Mouse (Mus musculus) heart, embryonic 11.5 days (tissue): ENCODE results near the gene Ankrd12. TPM values are rescaled to one million over a fixed set of nuclear protein-coding genes. Genes with fewer than 3 reads are reported as not detected.

ENCODE experiments used
- ATAC-seq: fragments of 200-750 bp; cut with Nextera tagmentation; replicated peaks from 2 replicates; pipeline ENCODE4 v1.8.0; 2017; ENCODE audit warnings: moderate library complexity; ENCODE audit not compliant: insufficient number of reproducible peaks, low FRiP score, low TSS enrichment
- H3K27ac ChIP-seq: fragments of 300-500 bp; sonication (generic); 2 replicates; pipeline ENCODE4 v1.5.1; 2014; ENCODE audit warnings: mild to moderate bottlenecking, low read depth, low read length
- H3K27me3 ChIP-seq: fragments of 300-500 bp; sonication (generic); 2 replicates; pipeline ENCODE4 v1.6.1; 2014; ENCODE audit warnings: mild to moderate bottlenecking, low read length, mixed read lengths; ENCODE audit not compliant: control insufficient read depth, insufficient read depth
- H3K36me3 ChIP-seq: fragments of 300-500 bp; sonication (generic); 2 replicates; pipeline ENCODE4 v1.6.1; 2014; ENCODE audit warnings: mild to moderate bottlenecking, low read length, moderate library complexity, mixed read lengths; ENCODE audit not compliant: control insufficient read depth, insufficient read depth
- H3K4me1 ChIP-seq: fragments of 300-500 bp; sonication (generic); 2 replicates; pipeline ENCODE4 v1.6.1; 2014; ENCODE audit warnings: low read length; ENCODE audit not compliant: control insufficient read depth, insufficient read depth
- H3K4me2 ChIP-seq: fragments of 300-500 bp; sonication (generic); 2 replicates; pipeline ENCODE4 v1.6.1; 2014; ENCODE audit warnings: mild to moderate bottlenecking, moderate library complexity
- H3K4me3 ChIP-seq: fragments of 300-500 bp; sonication (generic); 2 replicates; pipeline ENCODE4 v1.5.1; 2014; ENCODE audit warnings: low read depth, low read length
- H3K9ac ChIP-seq: fragments of 300-500 bp; sonication (generic); 2 replicates; pipeline ENCODE4 v1.6.1; 2014; ENCODE audit warnings: mild to moderate bottlenecking, low read depth, low read length, moderate library complexity
- H3K9me3 ChIP-seq: fragments of 300-500 bp; sonication (generic); replicated peaks from 2 replicates; pipeline ENCODE4 v1.6.1; 2016; ENCODE audit warnings: low read length; ENCODE audit not compliant: control insufficient read depth
- WGBS: fragments of 180-500 bp; shearing (Covaris S2); extraction: QIAGEN DNeasy Blood & Tissue Kit; methylation state at CpG from one replicate; pipeline ENCODE4 v1.1.7; 2014; ENCODE audit not compliant: insufficient replicate concordance; 5-methylcytosine and 5-hydroxymethylcytosine counted together
- polyA plus RNA-seq: library from polyadenylated mRNA; unstranded; fragments of >200 nt; fragmentation: Nextera tagmentation; extraction: Ambion mirVana; gene quantifications from 2 replicates; pipeline ENCODE4 v1.2.1, GENCODE M21; 2014

The Ankrd12 gene
- 17.3 and 17.7 TPM in 2 replicates for polyA plus RNA-seq

- peak within 1 kb of the TSS; percentile 89 for H3K27ac ChIP-seq
- no peaks in the 10 kb centered on the region for H3K4me1 ChIP-seq
- H3K36me3 ChIP-seq = peaks cover 7% of the 10 kb centered on the region; the same call in 1 of the 2 replicates
- peak within 1 kb of the TSS; percentile 90 for H3K4me2 ChIP-seq
- H3K9ac ChIP-seq = peak within 1 kb of the TSS; percentile 74
- WGBS = 3% methylated on average over 53 of the region's 53 CpGs
- H3K9me3 ChIP-seq = no peaks in the 10 kb centered on the region
- ATAC-seq = peak; percentile 97
- peak within 1 kb of the TSS; percentile 97 for H3K4me3 ChIP-seq
- no peaks in the 10 kb centered on the region for H3K27me3 ChIP-seq
Observed at GRCm38 (mm10) chr17:66076934-66077333, at the start of gene Ankrd12. TSS of gene Ankrd12 (minus strand) at chr17:66077089.

GRCm38 (mm10) chr17:66125211-66125610 lies 48.3 kb upstream of the Ankrd12 start:
- no peak for ATAC-seq
- Histone ChIP-seq H3K27ac (no peak overlapping the region), H3K4me2 (peak overlapping the region; percentile 32), H3K4me1 (peaks cover 13% of the 10 kb centered on the region), H3K9ac (0 out of 2 replicates have a peak overlapping the region, but pooled peaks have one; percentile 28), H3K9me3 (no peaks in the 10 kb centered on the region), H3K36me3 (peaks cover 4% of the 10 kb centered on the region), H3K27me3 (no peaks in the 10 kb centered on the region), H3K4me3 (no peak overlapping the region)
- 56% methylated on average over 5 of the region's 5 CpGs for WGBS

- WGBS = 1% methylated on average over 20 of the region's 20 CpGs
- peaks cover 13% of the 10 kb centered on the region for H3K4me1 ChIP-seq
- H3K9ac ChIP-seq = peak overlapping the region; percentile 84
- H3K9me3 ChIP-seq = no peaks in the 10 kb centered on the region
- no peaks in the 10 kb centered on the region for H3K27me3 ChIP-seq
- peak overlapping the region; percentile 93 for H3K27ac ChIP-seq
- H3K4me2 ChIP-seq = peak overlapping the region; percentile 89
- peak overlapping the region; percentile 82 for H3K4me3 ChIP-seq
- ATAC-seq = 0 out of 2 replicates have a peak, but pooled peaks have one; percentile 26
- H3K36me3 ChIP-seq = peaks cover 8% of the 10 kb centered on the region
Observed at GRCm38 (mm10) chr17:66123816-66124610, 47.1 kb upstream of the Ankrd12 start.

- Histone ChIP-seq H3K4me3 (peak within 1 kb of the TSS; percentile 82), H3K36me3 (peaks cover 13% of the 10 kb centered on the region), H3K9me3 (no peaks in the 10 kb centered on the region), H3K9ac (peak within 1 kb of the TSS; percentile 84), H3K27me3 (no peaks in the 10 kb centered on the region), H3K27ac (peak within 1 kb of the TSS; percentile 93), H3K4me2 (peak within 1 kb of the TSS; percentile 89), H3K4me1 (peaks cover 13% of the 10 kb centered on the region)
- ATAC-seq = peak; percentile 84
- 6% methylated on average over 45 of the region's 45 CpGs for WGBS
Observed at GRCm38 (mm10) chr17:66123066-66123815, 46.4 kb upstream of the Ankrd12 start, which contains the start of gene Ddx11. TSS of gene Ddx11 (plus strand) at chr17:66123520.

- ATAC-seq = no peak
- H3K9ac ChIP-seq = no peak overlapping the region
- H3K4me2 ChIP-seq = no peak overlapping the region
- no peaks in the 10 kb centered on the region for H3K9me3 ChIP-seq
- H3K27ac ChIP-seq = no peak overlapping the region
- H3K4me3 ChIP-seq = no peak overlapping the region
- 88% methylated on average over 1 of the region's 1 CpGs for WGBS
- no peaks in the 10 kb centered on the region for H3K27me3 ChIP-seq
- H3K36me3 ChIP-seq = peaks cover 32% of the 10 kb centered on the region
- peaks cover 13% of the 10 kb centered on the region for H3K4me1 ChIP-seq
Observed at GRCm38 (mm10) chr17:66120701-66121100, 43.8 kb upstream of the Ankrd12 start.

GRCm38 (mm10) chr17:66118991-66119390 lies 42.1 kb upstream of the Ankrd12 start:
- Histone ChIP-seq H3K9me3 (no peaks in the 10 kb centered on the region), H3K4me1 (no peaks in the 10 kb centered on the region), H3K27ac (no peak overlapping the region), H3K4me3 (no peak overlapping the region), H3K9ac (no peak overlapping the region), H3K4me2 (no peak overlapping the region), H3K36me3 (peaks cover 35% of the 10 kb centered on the region), H3K27me3 (no peaks in the 10 kb centered on the region)
- 86% methylated on average over 8 of the region's 8 CpGs for WGBS
- no peak for ATAC-seq

- WGBS = 38% methylated on average over 4 of the region's 4 CpGs
Observed at GRCm38 (mm10) chr17:66112166-66112565, 35.3 kb upstream of the Ankrd12 start.

GRCm38 (mm10) chr17:66111402-66111959 lies 34.6 kb upstream of the Ankrd12 start, which contains the start of gene Washc1:
TSS of gene Washc1 (plus strand) at chr17:66111545.
- peak; percentile 98 for ATAC-seq
- no peaks in the 10 kb centered on the region for H3K27me3 ChIP-seq
- H3K4me3 ChIP-seq = peak within 1 kb of the TSS; percentile 73
- H3K27ac ChIP-seq = peak within 1 kb of the TSS; percentile 29
- under 1% methylated on average over 35 of the region's 41 CpGs for WGBS
- H3K9me3 ChIP-seq = no peaks in the 10 kb centered on the region
- H3K4me1 ChIP-seq = peaks cover 5% of the 10 kb centered on the region; the same call in 1 of the 2 replicates
- H3K36me3 ChIP-seq = peaks cover 9% of the 10 kb centered on the region
- H3K4me2 ChIP-seq = peak within 1 kb of the TSS; percentile 79
- H3K9ac ChIP-seq = peak within 1 kb of the TSS; percentile 78

More at GRCm38 (mm10) chr17:66112166-66112565, 35.3 kb upstream of the Ankrd12 start:
- Histone ChIP-seq H3K27me3 (no peaks in the 10 kb centered on the region), H3K27ac (0 out of 2 replicates have a peak overlapping the region, but pooled peaks have one; percentile 22), H3K4me3 (peak overlapping the region; percentile 73), H3K36me3 (peaks cover 16% of the 10 kb centered on the region), H3K4me1 (peaks cover 5% of the 10 kb centered on the region; the same call in 1 of the 2 replicates), H3K9me3 (no peaks in the 10 kb centered on the region), H3K9ac (peak overlapping the region; percentile 78), H3K4me2 (peak overlapping the region; percentile 79)
- ATAC-seq = no peak
